Mouse (Mus musculus) brain, embryonic 18.5 days (tissue): ENCODE results near the gene D130043K22Rik.

Experiments used
- DNase-seq: peaks from one replicate; pipeline ENCODE4 v3.0.0-alpha.2; 2012; ENCODE audit warnings: low read depth, low spot score

The D130043K22Rik gene

GRCm38 (mm10) chr13:24893880-24894279, 48.9 kb downstream of the D130043K22Rik start:
- DNase-seq: no peak

- DNase-seq: no peak
Observed at GRCm38 (mm10) chr13:24901916-24902315, 57.0 kb downstream of the D130043K22Rik start.

GRCm38 (mm10) chr13:24903412-24903811, 58.5 kb downstream of the D130043K22Rik start:
- DNase-seq: no peak

- no peak for DNase-seq
Observed at GRCm38 (mm10) chr13:24905422-24905821, 60.5 kb downstream of the D130043K22Rik start.

- no peak for DNase-seq
Observed at GRCm38 (mm10) chr13:24906831-24907570, 62.1 kb downstream of the D130043K22Rik start.

GRCm38 (mm10) chr13:24909112-24909511, 64.2 kb downstream of the D130043K22Rik start:
- no peak for DNase-seq

- no peak for DNase-seq
Observed at GRCm38 (mm10) chr13:24913576-24913975, 68.6 kb downstream of the D130043K22Rik start.

GRCm38 (mm10) chr13:24914915-24915314, 70.0 kb downstream of the D130043K22Rik start:
- DNase-seq: no peak

GRCm38 (mm10) chr13:24915831-24916230, 70.9 kb downstream of the D130043K22Rik start:
- no peak for DNase-seq

GRCm38 (mm10) chr13:24920333-24920977, 75.5 kb downstream of the D130043K22Rik start:
- DNase-seq: no peak

- no peak for DNase-seq
Observed at GRCm38 (mm10) chr13:24921281-24921680, 76.3 kb downstream of the D130043K22Rik start.

GRCm38 (mm10) chr13:24923991-24924390, 79.1 kb downstream of the D130043K22Rik start:
- DNase-seq: no peak

GRCm38 (mm10) chr13:24930591-24930990, 85.7 kb downstream of the D130043K22Rik start:
- DNase-seq: no peak

GRCm38 (mm10) chr13:24933199-24933598, 88.3 kb downstream of the D130043K22Rik start:
- no peak for DNase-seq

- no peak for DNase-seq
Observed at GRCm38 (mm10) chr13:24936772-24937107, 91.8 kb downstream of the D130043K22Rik start.

- peak; percentile 50 for DNase-seq
Observed at GRCm38 (mm10) chr13:24937108-24937838, 92.3 kb downstream of the D130043K22Rik start, which contains the start of gene Aldh5a1. TSS of gene Aldh5a1 (minus strand) at chr13:24937661.

- DNase-seq: no peak
Observed at GRCm38 (mm10) chr13:24937839-24938166, 92.9 kb downstream of the D130043K22Rik start.

- DNase-seq: no peak
Observed at GRCm38 (mm10) chr13:24938683-24939082, 93.7 kb downstream of the D130043K22Rik start.

- no peak for DNase-seq
Observed at GRCm38 (mm10) chr13:24939472-24939871, 94.5 kb downstream of the D130043K22Rik start.

- no peak for DNase-seq
Observed at GRCm38 (mm10) chr13:24942512-24943282, 97.8 kb downstream of the D130043K22Rik start, which contains the start of gene Gpld1. TSS of gene Gpld1 (plus strand) at chr13:24943152.

- DNase-seq: no peak
Observed at GRCm38 (mm10) chr13:24943303-24943702, 98.4 kb downstream of the D130043K22Rik start.

GRCm38 (mm10) chr13:24945567-24945966, 100.6 kb downstream of the D130043K22Rik start:
- no peak for DNase-seq
